Mouse (Mus musculus): ENCODE data around the gene Chic1.

GRCm38 (mm10) chrX:103384528-103384927 is 28.3 kb downstream of the Chic1 start:
- TF ChIP-seq POLR2A (IDR thresholded peaks at IDR 0.05; ENCODE audit: borderline replicate concordance, low read depth, low read length) (no peak), CTCF (IDR thresholded peaks at IDR 0.05; ENCODE audit: low read depth, low read length) (no peak)
